Mouse (Mus musculus): Measurements from ENCODE around the gene Gtf2a1l. TPM values are rescaled to one million over a fixed set of nuclear protein-coding genes. Genes with fewer than 3 reads are reported as not detected.

The Gtf2a1l gene
- polyA plus RNA-seq, 1 experiment from 2014 or later = 0.12 TPM

GRCm38 (mm10) chr17:88653375-88653769 is 15.1 kb upstream of the Gtf2a1l start:
- no peak overlapping the region for H3K9ac ChIP-seq
- H3K27ac ChIP-seq = no peak overlapping the region
- no peaks in the 10 kb centered on the region for H3K9me3 ChIP-seq
- 75% methylated on average over 4 of the region's 4 CpGs for WGBS
- peaks cover under 1% of the 10 kb centered on the region; the same call in 1 of the 2 replicates for H3K36me3 ChIP-seq
- no peak overlapping the region for H3K4me3 ChIP-seq
- H3K4me2 ChIP-seq = no peak overlapping the region
- ATAC-seq (ENCODE audit: borderline replicate concordance, extremely low read depth, low FRiP score, low TSS enrichment) = no peak
- no peaks in the 10 kb centered on the region for H3K27me3 ChIP-seq
- no peaks in the 10 kb centered on the region for H3K4me1 ChIP-seq

GRCm38 (mm10) chr17:88658510-88658909 is 9.9 kb upstream of the Gtf2a1l start:
- no peaks in the 10 kb centered on the region for H3K36me3 ChIP-seq
- H3K9ac ChIP-seq = no peak overlapping the region
- H3K27ac ChIP-seq = no peak overlapping the region
- H3K4me1 ChIP-seq = no peaks in the 10 kb centered on the region
- no peaks in the 10 kb centered on the region for H3K27me3 ChIP-seq
- 54% methylated on average over 6 of the region's 6 CpGs for WGBS
- no peak for ATAC-seq (ENCODE audit: borderline replicate concordance, extremely low read depth, low FRiP score, low TSS enrichment)
- H3K4me3 ChIP-seq = no peak overlapping the region
- no peak overlapping the region for H3K4me2 ChIP-seq
- no peaks in the 10 kb centered on the region for H3K9me3 ChIP-seq

GRCm38 (mm10) chr17:88666076-88666475 is 2.4 kb upstream of the Gtf2a1l start:
- WGBS = 65% methylated on average over 2 of the region's 2 CpGs
- Histone ChIP-seq H3K4me2 (no peak overlapping the region), H3K9ac (no peak overlapping the region), H3K4me1 (peaks cover 7% of the 10 kb centered on the region; the same call in 1 of the 2 replicates), H3K27ac (no peak overlapping the region), H3K9me3 (no peaks in the 10 kb centered on the region), H3K27me3 (no peaks in the 10 kb centered on the region), H3K36me3 (no peaks in the 10 kb centered on the region), H3K4me3 (no peak overlapping the region)
- ATAC-seq (ENCODE audit: borderline replicate concordance, extremely low read depth, low FRiP score, low TSS enrichment) = no peak

- no peak for ATAC-seq (ENCODE audit: borderline replicate concordance, extremely low read depth, low FRiP score, low TSS enrichment)
- whole genome bisulfite sequencing = 71% methylated on average over 2 of the region's 2 CpGs
Observed at GRCm38 (mm10) chr17:88669921-88670320, 1.5 kb downstream of the Gtf2a1l start.

GRCm38 (mm10) chr17:88670800-88671199 is 2.3 kb downstream of the Gtf2a1l start:
- WGBS = 44% methylated on average over 4 of the region's 4 CpGs
- Histone ChIP-seq H3K9me3 (no peaks in the 10 kb centered on the region), H3K27me3 (no peaks in the 10 kb centered on the region), H3K36me3 (no peaks in the 10 kb centered on the region), H3K27ac (no peak overlapping the region), H3K9ac (no peak overlapping the region), H3K4me2 (no peak overlapping the region), H3K4me1 (peaks cover 7% of the 10 kb centered on the region; the same call in 1 of the 2 replicates), H3K4me3 (no peak overlapping the region)
- ATAC-seq (ENCODE audit: borderline replicate concordance, extremely low read depth, low FRiP score, low TSS enrichment) = no peak

More at GRCm38 (mm10) chr17:88669921-88670320, 1.5 kb downstream of the Gtf2a1l start:
- Histone ChIP-seq H3K4me1 (peaks cover 7% of the 10 kb centered on the region; the same call in 1 of the 2 replicates), H3K27me3 (no peaks in the 10 kb centered on the region), H3K36me3 (no peaks in the 10 kb centered on the region), H3K27ac (no peak overlapping the region), H3K9me3 (no peaks in the 10 kb centered on the region), H3K4me3 (no peak overlapping the region), H3K9ac (no peak overlapping the region), H3K4me2 (no peak overlapping the region)

- ATAC-seq (ENCODE audit: borderline replicate concordance, extremely low read depth, low FRiP score, low TSS enrichment) = no peak
- Histone ChIP-seq H3K9me3 (no peaks in the 10 kb centered on the region), H3K9ac (no peak overlapping the region), H3K27me3 (no peaks in the 10 kb centered on the region), H3K4me3 (no peak overlapping the region), H3K36me3 (no peaks in the 10 kb centered on the region), H3K4me1 (no peaks in the 10 kb centered on the region), H3K4me2 (no peak overlapping the region), H3K27ac (no peak overlapping the region)
- WGBS = 85% methylated on average over 23 of the region's 23 CpGs
Observed at GRCm38 (mm10) chr17:88675310-88676309, 7.2 kb downstream of the Gtf2a1l start.

- H3K9me3 ChIP-seq = no peaks in the 10 kb centered on the region
- 53% methylated on average over 11 of the region's 11 CpGs for WGBS
- H3K4me1 ChIP-seq = no peaks in the 10 kb centered on the region
- H3K27ac ChIP-seq = no peak overlapping the region
- no peaks in the 10 kb centered on the region for H3K36me3 ChIP-seq
- no peak for ATAC-seq (ENCODE audit: borderline replicate concordance, extremely low read depth, low FRiP score, low TSS enrichment)
- no peaks in the 10 kb centered on the region for H3K27me3 ChIP-seq
- H3K4me3 ChIP-seq = no peak overlapping the region
- no peak overlapping the region for H3K4me2 ChIP-seq
- H3K9ac ChIP-seq = no peak overlapping the region
Observed at GRCm38 (mm10) chr17:88688226-88688625, 19.8 kb downstream of the Gtf2a1l start.

GRCm38 (mm10) chr17:88696656-88697333 is 28.3 kb downstream of the Gtf2a1l start:
- no peaks in the 10 kb centered on the region for H3K9me3 ChIP-seq
- no peak overlapping the region for H3K27ac ChIP-seq
- H3K27me3 ChIP-seq = no peaks in the 10 kb centered on the region
- peaks cover 7% of the 10 kb centered on the region; the same call in 1 of the 2 replicates for H3K4me1 ChIP-seq
- no peak for ATAC-seq (ENCODE audit: borderline replicate concordance, extremely low read depth, low FRiP score, low TSS enrichment)
- H3K4me3 ChIP-seq = no peak overlapping the region
- no peak overlapping the region for H3K4me2 ChIP-seq
- H3K9ac ChIP-seq = no peak overlapping the region
- 53% methylated on average over 9 of the region's 9 CpGs for WGBS
- H3K36me3 ChIP-seq = no peaks in the 10 kb centered on the region

GRCm38 (mm10) chr17:88700901-88701300 is 32.4 kb downstream of the Gtf2a1l start:
- Histone ChIP-seq H3K9ac (no peak overlapping the region), H3K4me3 (no peak overlapping the region), H3K9me3 (no peaks in the 10 kb centered on the region), H3K27ac (no peak overlapping the region), H3K36me3 (no peaks in the 10 kb centered on the region), H3K4me1 (peaks cover 17% of the 10 kb centered on the region), H3K27me3 (no peaks in the 10 kb centered on the region), H3K4me2 (no peak overlapping the region)
- no peak for ATAC-seq (ENCODE audit: borderline replicate concordance, extremely low read depth, low FRiP score, low TSS enrichment)

- Histone ChIP-seq H3K27ac (peak overlapping the region; percentile 50; the same call in 1 of the 2 replicates), H3K36me3 (no peaks in the 10 kb centered on the region), H3K27me3 (no peaks in the 10 kb centered on the region), H3K4me2 (peak overlapping the region; percentile 37), H3K4me3 (no peak overlapping the region), H3K9me3 (no peaks in the 10 kb centered on the region), H3K9ac (no peak overlapping the region), H3K4me1 (peaks cover 10% of the 10 kb centered on the region)
- peak; percentile 50; the same call in 1 of the 2 replicates for ATAC-seq (ENCODE audit: borderline replicate concordance, extremely low read depth, low FRiP score, low TSS enrichment)
- 12% methylated on average over 6 of the region's 6 CpGs for WGBS
Observed at GRCm38 (mm10) chr17:88702345-88702744, 33.9 kb downstream of the Gtf2a1l start.

GRCm38 (mm10) chr17:88703112-88703511 is 34.7 kb downstream of the Gtf2a1l start:
- Histone ChIP-seq H3K27me3 (no peaks in the 10 kb centered on the region), H3K4me1 (peaks cover 10% of the 10 kb centered on the region), H3K27ac (0 out of 2 replicates have a peak overlapping the region, but pooled peaks have one; percentile 37), H3K4me3 (no peak overlapping the region), H3K9ac (no peak overlapping the region), H3K4me2 (no peak overlapping the region), H3K36me3 (no peaks in the 10 kb centered on the region), H3K9me3 (no peaks in the 10 kb centered on the region)
- ATAC-seq (ENCODE audit: borderline replicate concordance, extremely low read depth, low FRiP score, low TSS enrichment) = peak; percentile 59; the same call in 1 of the 2 replicates
- WGBS = 26% methylated on average over 4 of the region's 4 CpGs

GRCm38 (mm10) chr17:88706231-88706649 is 37.8 kb downstream of the Gtf2a1l start:
- 55% methylated on average over 8 of the region's 8 CpGs for WGBS
- Histone ChIP-seq H3K9ac (no peak overlapping the region), H3K27me3 (no peaks in the 10 kb centered on the region), H3K4me2 (no peak overlapping the region), H3K27ac (no peak overlapping the region), H3K36me3 (no peaks in the 10 kb centered on the region), H3K4me1 (peaks cover 10% of the 10 kb centered on the region), H3K4me3 (no peak overlapping the region), H3K9me3 (no peaks in the 10 kb centered on the region)
- ATAC-seq (ENCODE audit: borderline replicate concordance, extremely low read depth, low FRiP score, low TSS enrichment) = no peak
